Mouse (Mus musculus) right cerebral cortex, postnatal 4 days (tissue): ENCODE measurements at regions not wholly inside any gene's neighbourhood (a gene's known extent, or its start where the extent isn't known, plus 50 kb on each side); places are given as distances from the start of the nearest gene placed in this dataset.

Experiments used
- DNase-seq: peaks from one replicate; pipeline ENCODE4 v3.0.0-alpha.2; 2022

DNA sequence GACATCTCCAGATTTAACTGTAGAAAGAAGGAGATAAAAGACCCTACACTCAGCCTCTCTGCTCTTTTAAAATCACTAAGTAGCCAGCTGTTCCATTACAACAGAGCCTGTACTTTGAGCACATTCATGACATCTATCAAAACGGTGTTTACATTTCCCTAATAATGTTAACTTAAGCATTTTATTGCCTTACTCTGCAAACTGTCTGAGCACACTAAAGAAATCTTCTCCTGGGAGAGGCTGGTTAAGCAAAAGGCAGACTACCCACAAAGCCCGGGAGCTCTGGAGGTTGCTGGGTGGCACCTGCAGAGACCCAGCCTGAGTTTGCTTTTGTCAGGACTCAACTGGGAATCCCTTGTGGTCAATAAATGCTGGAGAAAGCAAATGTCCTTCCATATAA, 567.5 kb upstream of the Negr1 start:
- no peak for DNase-seq

DNA sequence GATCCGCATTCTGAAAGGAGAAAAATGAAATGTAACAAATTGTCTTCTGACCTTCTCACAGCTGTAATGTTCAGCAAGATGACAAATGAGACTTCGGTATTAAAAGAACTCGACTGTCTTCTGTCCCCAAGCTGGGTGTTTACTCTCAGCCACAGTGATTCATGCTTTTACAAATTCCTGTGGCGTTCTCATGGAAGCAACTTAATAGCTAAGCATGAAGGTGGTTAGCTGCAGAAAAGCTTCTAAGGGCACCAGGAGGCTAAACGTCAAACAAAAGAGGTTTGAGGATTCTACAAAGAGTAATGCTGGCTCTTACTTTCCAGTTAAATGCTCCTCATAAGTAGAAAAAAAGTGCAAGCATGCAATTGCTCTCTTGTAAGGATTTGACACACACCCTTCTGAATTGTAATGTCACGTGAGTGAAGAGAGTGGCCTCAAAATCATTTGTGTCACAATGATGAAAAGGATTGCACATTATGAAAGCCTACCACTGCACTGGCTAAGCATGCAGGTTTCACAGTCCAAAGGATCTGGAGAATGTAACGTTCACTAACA, 543.8 kb upstream of the Negr1 start:
- no peak for DNase-seq

DNA sequence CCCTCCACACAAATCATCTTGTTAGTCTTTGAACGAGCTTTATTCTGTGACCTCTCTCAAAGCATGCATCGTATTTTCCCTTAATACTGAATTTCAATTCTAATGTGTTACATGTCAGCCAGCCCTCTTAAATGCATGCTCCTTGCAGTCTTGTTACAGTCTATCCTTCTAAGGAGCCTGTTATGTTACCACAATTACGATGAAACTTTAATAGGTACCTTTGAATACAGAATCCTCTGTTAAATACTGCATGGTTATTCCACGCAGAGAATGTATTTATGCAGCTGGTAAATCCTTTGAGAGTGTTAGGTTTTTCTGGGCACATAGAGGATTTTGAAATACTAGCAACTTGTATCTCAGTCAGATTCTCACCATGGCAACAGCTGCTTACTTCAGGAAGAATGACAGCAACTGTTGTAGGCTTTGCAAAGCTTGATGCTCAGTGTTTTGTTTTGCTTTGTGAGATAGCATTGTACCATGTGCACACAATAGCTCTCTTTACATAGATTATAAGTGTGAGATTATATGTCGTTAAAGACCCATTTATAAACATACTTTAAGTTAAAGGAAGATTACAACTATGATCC, 532.9 kb upstream of the Negr1 start:
- DNase-seq = no peak

DNA sequence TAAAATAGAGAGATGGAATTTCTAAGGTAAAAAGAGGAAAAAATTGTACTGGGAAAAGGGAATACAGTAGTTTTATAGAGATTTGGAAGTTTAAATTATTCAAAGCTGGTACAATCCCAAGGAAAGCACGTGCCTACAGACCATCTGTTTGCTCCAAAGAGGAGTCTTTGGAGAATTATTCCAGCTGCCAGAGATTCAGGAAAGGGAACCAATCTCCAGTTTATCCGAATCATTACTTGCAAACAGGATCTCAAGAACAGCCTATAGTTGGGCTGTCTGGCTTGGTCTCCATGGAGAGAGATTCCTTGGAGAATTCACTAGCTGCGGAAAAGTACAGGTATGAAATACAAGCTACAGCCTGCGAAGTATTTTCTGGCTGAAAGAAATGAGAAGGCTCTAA, 491.3 kb upstream of the Negr1 start:
- DNase-seq = no peak

DNA sequence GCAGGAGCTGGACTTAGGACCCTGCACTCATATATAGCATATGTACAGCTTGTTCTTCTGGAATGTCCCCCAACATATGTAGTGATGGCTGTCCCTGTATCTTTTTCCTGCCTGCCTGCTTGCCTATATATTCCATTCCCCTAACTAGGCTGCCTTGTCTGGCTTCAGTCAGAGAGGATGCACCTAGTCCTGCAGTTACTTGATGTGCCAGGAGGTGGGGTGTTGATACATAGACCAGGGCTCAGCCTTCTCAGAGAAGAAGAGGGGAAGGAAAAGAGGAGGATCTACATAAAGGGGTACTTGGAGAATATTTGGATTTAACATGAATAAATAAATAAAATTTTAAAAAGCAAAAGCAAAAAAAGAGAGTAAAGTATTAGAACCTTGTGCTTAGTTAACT, 479.3 kb upstream of the Negr1 start:
- no peak for DNase-seq

DNA sequence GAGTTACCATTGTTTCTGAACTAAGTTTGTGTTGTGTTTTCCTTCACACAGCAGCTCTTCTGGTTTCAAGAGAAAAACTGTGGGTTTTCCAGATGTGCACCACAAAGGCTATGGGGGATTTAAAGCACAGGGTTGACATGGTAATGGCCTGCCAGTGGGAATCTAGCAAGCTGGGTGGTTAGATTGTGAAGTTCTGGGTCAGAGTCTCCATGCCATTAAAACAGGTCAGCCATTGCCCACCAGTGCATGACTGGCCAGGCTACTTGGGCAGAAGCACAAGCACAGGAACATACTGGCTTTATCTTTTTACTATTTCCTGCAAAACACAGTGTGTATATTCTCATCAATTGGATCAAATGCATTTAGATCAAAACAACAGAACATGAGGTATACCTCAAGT, 467.9 kb upstream of the Negr1 start:
- DNase-seq = no peak

DNA sequence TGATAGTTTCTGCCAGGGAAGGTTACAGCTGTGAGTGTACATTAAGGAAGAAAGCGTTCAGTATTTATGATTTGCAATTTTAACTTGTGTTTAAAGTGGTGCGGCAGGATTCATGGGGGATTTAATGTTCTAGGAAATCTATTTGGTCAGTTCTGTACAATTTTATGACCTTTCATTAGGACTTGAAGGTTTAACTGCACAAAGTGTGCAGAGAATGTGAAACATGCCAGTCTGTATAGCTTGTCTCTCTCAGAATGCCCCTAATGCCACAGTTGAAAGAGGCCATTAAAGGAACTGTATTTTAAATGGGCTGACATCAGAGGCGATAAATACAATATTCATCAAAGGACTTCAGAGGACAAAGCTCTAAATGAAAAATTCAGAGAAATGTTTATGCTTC, 466.6 kb upstream of the Negr1 start:
- no peak for DNase-seq

DNA sequence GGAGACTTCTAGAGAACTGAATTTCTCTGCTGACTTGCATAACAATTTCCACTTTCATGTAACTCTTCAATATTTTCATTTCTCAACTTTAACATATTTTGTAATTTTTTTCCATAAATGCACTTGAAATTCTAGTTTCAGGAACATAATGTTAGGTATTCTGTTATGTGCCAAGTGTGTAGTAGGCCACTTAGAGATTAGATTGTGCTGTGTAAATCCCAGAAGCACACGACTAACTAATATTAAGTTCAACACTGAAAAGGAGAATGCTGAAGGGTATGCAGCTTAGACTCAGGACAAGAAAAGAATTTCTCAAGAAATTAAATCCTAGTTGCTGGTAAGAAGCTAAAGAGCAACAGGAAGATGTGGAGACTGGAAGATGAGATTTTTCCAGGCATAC, 455.8 kb upstream of the Negr1 start:
- no peak for DNase-seq

DNA sequence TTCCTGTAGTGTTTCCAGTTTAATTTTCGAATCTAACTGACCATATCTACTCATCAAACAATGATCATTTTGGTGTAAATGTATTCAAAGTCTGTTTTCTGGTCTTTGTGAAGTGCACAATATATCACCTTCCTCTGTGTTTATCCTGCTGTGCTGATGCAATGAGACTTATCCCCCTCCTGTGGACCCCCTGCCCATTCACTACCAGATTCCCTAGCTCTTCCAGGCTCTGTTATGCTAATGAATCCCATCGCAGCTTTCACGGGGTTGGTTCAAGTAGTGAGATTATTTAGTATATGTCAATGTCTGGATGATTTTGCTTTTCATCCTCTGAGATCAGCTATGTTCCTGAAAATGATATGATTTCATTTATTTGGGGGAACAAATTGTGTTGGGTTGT, 441.3 kb upstream of the Negr1 start:
- no peak for DNase-seq

DNA sequence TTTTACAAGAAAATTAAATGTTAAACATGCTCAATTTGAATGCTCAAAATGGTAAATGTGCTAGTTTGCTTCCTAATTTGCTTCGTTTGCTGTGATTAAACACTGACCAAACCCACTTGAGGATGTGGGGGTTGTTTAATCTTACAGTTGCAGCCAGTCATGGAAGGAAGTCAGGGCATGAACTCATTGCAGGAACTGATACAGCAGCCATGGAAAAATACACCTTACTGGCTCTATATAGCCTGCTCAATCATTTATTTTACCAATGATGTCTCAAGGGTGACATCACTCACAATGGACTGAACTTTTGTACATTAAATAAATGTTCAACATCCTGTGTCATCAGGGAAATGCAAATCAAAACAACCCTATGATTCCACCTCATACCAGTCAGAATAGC, 430.0 kb upstream of the Negr1 start:
- DNase-seq = no peak

DNA sequence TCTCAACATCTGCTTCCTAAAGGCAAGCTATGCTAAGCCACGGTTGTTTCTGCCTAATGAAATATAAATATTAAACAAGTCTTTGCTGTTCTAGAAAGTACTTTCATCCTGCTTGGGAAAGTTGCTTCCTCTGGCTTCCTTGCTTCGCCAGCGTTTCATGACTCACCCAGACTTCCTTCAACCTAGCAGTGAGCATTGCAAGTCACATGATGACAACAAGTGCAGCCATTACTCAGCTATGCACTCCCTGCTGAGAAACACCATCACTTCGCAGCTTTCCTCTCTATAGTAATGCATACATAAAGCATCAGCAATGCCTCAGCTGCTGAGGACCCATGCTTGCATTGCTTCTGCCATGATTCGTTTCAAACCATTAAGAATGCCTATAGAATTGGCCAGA, 420.2 kb upstream of the Negr1 start:
- no peak for DNase-seq

DNA sequence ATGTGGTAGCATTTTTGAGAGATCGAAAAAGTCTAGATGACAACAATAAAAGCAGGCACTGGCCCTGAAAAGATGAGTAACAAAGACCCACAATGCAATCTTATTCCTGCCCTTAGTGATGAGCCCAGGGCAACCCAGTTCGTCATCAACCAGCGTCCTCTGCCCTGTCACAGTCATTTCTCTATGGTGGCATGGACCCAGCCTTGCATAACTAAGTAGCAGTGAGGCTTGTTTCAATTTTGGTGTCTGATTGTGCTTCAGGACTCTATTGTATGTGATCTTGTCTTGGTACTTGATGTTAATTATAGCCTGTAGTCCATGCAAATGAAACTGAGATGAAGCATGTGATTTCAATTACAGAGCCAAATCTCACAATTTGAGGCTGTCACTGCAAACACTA, 412.3 kb upstream of the Negr1 start:
- no peak for DNase-seq

DNA sequence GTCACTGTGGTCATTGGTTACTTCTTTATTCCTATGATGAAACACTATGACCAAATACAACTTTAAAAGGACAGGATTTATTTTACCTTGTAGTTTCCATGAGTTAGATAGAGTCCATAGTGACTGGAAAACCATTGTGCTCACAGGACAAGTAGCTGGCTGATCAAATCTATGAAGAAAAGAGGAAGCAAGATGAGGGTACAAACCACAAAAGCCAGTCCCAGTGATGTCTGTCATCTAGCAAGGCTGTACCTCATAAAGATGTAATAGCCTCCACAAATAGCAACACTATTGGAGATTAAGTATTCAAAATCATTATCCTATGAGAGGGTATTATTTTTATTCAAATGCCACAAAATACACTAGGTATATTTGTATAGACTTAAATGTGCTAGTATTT, 391.5 kb upstream of the Negr1 start:
- DNase-seq = no peak

DNA sequence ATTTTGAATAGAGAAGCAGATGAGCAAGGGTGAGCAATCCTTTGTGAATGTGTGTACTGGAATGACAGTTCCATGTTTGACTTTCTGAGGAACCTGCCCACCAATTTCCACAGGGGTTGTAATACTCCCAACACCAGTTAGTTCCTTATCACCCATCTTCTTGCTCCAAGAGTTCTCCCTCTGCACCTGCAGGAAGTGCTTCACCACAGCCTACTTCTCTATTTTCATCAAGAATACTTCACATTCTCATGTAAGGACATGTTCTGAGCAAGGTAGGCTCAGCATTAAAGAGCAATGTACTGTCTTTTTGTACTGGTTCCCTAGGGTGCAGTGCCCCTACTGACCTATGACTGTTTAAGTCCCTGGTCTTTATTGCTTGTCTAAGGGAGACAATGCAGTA, 362.9 kb upstream of the Negr1 start:
- no peak for DNase-seq

DNA sequence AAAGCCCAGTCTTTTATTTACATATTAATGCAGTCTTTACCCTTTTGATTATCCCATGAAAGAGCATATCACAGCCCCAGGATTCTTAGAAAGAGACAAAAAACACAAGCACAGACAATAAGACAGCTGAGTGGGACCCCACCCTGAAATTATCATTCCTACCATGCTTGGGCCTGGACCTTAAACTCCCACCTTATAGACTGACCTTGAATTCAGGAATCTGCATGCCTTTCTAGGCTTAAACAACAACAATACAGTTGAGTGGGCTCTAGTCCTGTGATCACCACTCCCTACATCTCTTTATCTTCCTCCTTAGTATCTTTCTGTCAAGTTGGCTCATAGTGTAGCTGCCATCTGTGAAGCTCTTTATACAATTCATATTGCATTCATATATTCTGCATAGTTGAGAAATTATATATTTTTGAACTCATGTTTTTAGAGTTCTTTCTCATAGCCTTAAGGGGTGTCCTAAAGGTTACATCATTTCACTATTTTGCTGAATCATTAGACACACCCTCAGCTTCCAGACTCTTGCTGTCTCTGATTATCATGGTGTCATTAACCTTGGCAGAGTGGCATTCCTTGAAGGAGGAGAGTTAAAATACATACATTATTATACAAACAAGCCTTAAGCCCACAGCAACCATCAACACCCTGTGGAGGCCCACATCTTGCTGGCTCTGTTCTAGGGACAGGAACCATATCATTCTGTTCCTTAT, 361.7 kb upstream of the Negr1 start:
- no peak for DNase-seq

DNA sequence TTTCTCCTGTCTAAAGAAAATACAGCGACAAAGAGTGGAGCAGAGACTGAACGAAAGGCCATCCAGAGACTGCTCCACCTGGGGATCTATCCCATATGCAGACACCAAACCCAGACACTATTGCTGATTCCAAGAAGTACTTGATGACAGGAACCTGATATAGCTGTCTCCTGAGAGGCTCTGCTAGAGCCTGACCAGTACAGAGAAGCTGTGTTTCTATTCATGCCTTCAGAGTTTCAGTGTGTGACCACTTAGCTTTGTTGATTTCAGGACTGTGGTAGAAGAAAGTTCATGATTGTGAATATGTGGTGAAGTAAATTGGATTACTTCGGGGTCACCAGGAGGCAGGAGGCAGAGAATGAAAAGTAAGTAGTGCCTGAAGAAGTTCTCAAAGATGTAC, 356.3 kb upstream of the Negr1 start:
- no peak for DNase-seq

DNA sequence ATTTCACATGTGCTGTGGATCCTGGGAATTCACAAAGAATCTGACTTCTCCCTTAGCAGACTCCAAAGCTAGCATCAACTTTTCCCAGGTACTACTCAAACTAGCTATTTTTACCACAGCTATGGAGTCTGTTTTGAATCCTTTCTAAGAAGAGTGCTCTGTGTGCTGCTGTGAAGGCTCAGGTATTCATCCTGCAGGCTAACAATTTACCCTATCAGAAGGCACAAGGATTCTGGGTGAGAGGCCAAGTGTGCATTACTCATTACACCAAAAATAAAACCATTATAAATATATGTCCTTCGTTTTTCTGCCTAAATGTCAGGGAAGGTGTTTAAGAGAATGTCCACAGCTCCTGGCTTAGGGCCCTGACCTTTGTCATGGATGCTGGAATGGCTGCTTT, 353.2 kb upstream of the Negr1 start:
- DNase-seq = no peak

DNA sequence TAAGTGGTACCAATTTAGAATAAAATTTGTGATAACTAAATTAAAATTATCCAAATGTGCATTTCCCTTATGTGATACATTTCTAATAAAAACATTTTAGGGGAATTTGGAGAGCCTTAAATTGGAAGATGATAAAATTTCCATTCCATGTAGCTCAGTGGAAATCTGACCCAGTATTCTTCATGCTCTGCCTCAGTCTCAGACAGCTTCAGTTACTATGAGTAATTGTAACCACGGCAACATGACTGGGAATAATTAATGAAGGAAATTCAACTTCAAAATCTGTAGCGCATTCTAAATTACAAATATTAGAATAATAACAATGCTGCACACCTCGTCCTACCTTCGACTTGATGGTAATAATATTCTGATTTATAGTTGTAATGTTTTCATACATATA, 350.8 kb upstream of the Negr1 start:
- DNase-seq = no peak

DNA sequence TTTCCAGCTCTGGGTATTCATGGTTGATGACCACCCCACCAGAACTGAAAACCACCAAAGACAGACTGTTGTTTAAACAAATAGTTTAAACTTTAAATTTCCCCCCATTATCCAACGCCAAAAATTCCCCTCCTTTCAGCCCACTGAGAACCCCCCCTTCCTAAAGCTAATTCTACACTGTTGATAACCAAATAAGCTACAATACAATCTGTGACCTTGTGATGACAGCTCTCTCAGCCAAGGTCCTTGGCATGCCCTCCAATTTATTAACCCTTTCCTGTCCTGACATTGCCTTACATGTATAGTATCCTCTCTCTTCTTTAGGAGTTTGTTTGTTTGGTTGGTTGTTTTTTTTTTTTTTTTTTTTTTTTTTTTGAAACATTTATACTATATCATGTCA, 346.8 kb upstream of the Negr1 start:
- no peak for DNase-seq

DNA sequence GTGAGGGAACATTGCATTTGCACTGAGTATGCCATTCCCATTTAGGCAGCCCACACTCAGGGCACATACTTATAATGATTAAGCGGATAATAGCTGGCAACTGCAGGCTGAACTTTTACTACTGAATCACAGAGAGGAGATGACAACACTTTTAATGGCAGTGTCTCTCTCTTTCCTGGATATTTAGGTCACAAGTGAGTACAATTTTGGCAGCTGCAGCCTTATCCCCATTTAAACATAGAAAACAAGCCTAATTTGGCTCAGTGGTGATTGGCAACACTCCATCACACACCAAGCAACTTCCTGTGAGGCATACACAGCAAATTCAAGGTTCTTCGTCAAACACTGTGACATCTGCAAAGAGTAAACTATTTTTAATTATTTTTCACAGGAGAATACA, 329.5 kb upstream of the Negr1 start:
- DNase-seq = no peak

DNA sequence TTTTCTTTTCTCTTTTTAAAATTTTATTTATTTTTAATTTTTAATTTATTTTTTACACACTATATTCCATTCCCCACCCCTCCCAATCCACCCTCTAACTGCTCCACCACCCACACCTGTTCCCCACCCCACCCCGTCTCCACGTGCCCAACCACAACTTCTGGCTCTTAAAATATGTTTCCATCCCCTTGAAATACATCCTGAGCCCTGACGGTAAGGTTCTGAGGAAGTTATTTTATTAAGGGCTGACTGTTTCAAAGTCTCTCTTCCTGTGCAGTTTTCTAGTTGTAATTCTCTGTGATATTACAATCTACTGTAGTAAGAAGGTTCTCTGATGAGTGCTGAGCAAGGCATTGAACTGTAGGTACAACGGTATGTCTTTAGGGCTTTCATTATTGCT, 325.6 kb upstream of the Negr1 start:
- DNase-seq = no peak

DNA sequence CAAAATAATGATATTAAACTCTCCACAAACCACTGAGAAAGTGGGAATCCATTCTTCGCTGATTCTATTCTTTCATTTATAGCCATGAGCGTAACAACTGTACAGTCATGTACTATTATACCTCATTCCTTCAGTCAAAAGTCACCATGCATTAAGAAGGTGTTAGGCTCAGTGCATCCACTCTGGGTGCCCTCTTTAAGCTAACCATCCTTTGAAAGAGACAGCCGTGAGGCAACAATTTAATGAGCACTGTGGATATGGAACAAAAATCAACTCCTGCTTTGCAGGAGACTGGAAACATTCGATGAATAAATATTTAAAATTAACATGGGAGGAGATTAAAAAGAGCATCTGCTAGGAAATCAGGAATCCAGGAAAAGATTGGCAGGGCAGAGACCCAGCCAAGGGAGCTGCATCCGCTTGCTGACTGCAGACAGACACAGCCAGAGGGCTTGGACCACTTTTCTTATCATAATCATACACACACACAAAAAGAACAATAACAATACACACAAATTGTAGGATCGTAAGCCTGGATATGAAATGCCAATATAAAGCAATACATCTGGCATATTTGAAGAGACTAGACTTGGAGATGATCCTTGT, 309.2 kb upstream of the Negr1 start:
- DNase-seq = no peak

DNA sequence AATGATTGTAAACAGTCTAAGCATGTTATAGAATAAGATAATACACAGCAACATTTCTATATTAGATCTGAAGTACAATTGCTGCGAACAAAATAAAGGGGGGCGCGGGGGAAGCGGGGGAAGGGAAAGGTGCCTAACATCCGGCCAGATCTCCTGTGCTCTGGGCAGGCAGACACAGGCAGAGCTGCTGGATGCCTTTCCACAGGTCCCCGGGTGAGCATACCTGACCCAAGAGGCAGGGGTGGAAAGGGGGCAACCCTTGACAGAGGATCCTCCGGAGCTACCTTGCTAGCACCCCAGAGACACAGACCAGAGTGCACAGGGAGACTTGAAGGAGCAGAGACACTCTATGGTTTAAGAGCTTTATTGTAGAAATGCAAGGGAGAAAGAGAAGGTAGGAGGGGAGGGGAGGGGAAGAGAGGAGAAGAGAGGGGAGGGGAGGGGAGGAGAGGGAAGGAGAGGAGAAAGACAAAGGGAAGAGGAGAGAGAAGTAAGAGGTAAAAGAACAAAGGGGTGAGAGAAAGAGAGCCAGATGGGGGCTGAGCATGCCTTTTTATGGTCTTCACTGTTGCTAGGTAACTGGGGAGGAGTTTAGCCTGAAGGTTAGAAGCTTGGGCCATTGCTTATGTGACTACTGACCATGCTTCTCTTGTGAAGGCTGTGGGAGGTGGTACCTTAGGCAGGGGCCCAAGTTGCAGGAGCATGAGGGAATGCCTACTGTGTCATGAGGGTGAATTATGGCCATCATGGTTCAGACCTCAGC, 308.2 kb upstream of the Negr1 start:
- no peak for DNase-seq

DNA sequence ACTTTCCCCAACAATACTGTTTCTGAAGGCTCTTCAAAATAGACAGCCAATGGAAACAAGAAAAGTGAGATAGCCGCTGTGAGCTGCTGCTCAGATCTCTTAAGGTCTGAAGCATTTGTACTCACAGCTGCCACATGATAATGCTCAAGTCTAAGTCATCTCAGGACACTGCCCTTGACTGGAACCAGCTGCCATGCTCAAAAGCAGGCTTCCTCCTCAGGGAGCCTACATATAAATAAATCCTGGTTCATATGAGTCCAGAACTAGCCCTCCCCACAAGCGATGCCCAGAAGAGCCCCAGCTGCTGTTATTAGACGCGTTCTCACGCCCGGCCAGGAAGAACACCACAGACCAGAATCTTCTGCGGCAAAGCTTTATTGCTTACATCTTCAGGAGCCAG, 304.9 kb upstream of the Negr1 start:
- DNase-seq = no peak
